Mouse (Mus musculus) heart, adult 2 months (tissue): ENCODE data around the gene Rtraf.

Source experiments
- CTCF ChIP-seq: fragments of 200-600 bp; IDR thresholded peaks from 2 replicates; pipeline ENCODE4 v1.8.1; 2022; ENCODE audit warnings: antibody characterized with exemption, mild to moderate bottlenecking, moderate library complexity
- EP300 ChIP-seq: fragments of 200-500 bp; IDR thresholded peaks from 2 replicates; pipeline ENCODE4 v1.6.1; 2011; ENCODE audit warnings: low read depth, low read length, control low read depth; ENCODE audit not compliant: insufficient read depth
- POLR2A ChIP-seq: fragments of 200-500 bp; IDR thresholded peaks from 2 replicates; pipeline ENCODE4 v1.6.1; 2011; ENCODE audit warnings: mild to moderate bottlenecking, low read depth, low read length, control low read depth; ENCODE audit not compliant: insufficient read depth

DNA sequence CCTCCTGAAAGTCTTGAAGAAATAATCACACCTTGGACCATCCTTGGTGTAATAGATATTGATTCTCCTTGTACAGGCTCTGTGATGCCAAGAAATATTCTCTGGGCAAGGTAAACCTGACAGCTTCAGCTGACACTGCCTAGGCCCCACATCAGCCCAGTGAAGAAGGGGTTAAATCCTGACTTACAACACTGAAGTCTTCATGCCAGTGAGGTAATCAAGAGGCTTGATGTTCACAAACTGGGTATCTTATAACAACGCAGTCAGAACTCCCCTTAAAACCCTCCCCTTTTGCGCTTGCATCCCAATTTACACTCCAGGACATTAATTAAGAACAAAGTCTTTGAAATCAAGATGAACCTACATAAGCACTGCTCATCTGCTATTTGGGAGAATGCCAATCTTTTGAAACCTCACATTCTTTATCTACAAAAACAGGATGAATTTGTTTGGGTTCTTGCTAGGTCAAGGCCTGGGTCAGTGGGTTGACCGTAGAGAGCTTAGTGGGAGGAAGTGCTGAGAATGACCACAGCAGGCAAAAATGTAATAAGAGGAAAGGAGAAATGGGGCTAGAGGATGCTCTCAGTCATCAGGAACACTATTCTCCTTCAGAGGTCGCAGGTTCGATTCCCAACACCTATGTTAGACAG is 43.8 kb upstream of the Rtraf start:
- TF ChIP-seq CTCF (no peak), EP300 (no peak), POLR2A (no peak)
